Mouse (Mus musculus): Measurements from ENCODE around the gene Zfp948. TPM values are rescaled to one million over a fixed set of nuclear protein-coding genes. Genes with fewer than 3 reads are reported as not detected.
A peak's percentile ranks its signal among the peaks of the same experiment; 100 is the strongest.

Gene Zfp948
- polyA plus RNA-seq (2014; fragmentation: Nextera tagmentation; extraction: Ambion mirVana), result 25.3 and 26.6 TPM in 2 replicates

GRCm38 (mm10) chr17:21566728-21567349, at the start of gene Zfp948:
Gene Zfp948, plus strand, starts transcription at chr17:21567008.
- Histone ChIP-seq H3K4me3 (ENCODE audit: low read depth, low read length) (peak within 1 kb of the TSS; percentile 47), H3K27ac (ENCODE audit: low read length) (peak within 1 kb of the TSS; percentile 82), H3K4me2 (replicated peaks; ENCODE audit: low read depth, low read length) (peak within 1 kb of the TSS; percentile 41), H3K9me3 (ENCODE audit: control insufficient read depth, low read depth, low read length) (no peaks in the 10 kb centered on the region), H3K4me1 (ENCODE audit: control insufficient read depth, insufficient read depth, low read length) (peaks cover 5% of the 10 kb centered on the region; the same call in 1 of the 2 replicates), H3K36me3 (ENCODE audit: control insufficient read depth, insufficient read depth, low read length) (no peaks in the 10 kb centered on the region), H3K9ac (replicated peaks; ENCODE audit: low read depth, low read length) (peak within 1 kb of the TSS; percentile 25), H3K27me3 (ENCODE audit: control insufficient read depth, insufficient read depth, low read length) (no peaks in the 10 kb centered on the region)
- peak; percentile 96 for ATAC-seq (ENCODE audit: insufficient number of reproducible peaks, insufficient read depth, low FRiP score, low read depth)
- under 1% methylated on average over 29 of the region's 29 CpGs for WGBS

- WGBS, result 33% methylated on average over 4 of the region's 4 CpGs
- peak overlapping the region; percentile 67 for H3K4me2 ChIP-seq (replicated peaks; ENCODE audit: low read depth, low read length)
- H3K27me3 ChIP-seq (ENCODE audit: control insufficient read depth, insufficient read depth, low read length), result no peaks in the 10 kb centered on the region
- peak overlapping the region; percentile 92 for H3K27ac ChIP-seq (ENCODE audit: low read length)
- 0 out of 2 replicates have a peak, but pooled peaks cover 4% of the 10 kb centered on the region for H3K4me1 ChIP-seq (ENCODE audit: control insufficient read depth, insufficient read depth, low read length)
- no peak for ATAC-seq (ENCODE audit: insufficient number of reproducible peaks, insufficient read depth, low FRiP score, low read depth)
- H3K36me3 ChIP-seq (ENCODE audit: control insufficient read depth, insufficient read depth, low read length), result no peaks in the 10 kb centered on the region; the same call in 1 of the 2 replicates
- no peaks in the 10 kb centered on the region for H3K9me3 ChIP-seq (ENCODE audit: control insufficient read depth, low read depth, low read length)
- H3K9ac ChIP-seq (replicated peaks; ENCODE audit: low read depth, low read length), result peak overlapping the region; percentile 67; the same call in 1 of the 2 replicates
- peak overlapping the region; percentile 45 for H3K4me3 ChIP-seq (ENCODE audit: low read depth, low read length)
Measured at GRCm38 (mm10) chr17:21517130-21517671, 49.6 kb upstream of the Zfp948 start.

- no peaks in the 10 kb centered on the region for H3K27me3 ChIP-seq (ENCODE audit: control insufficient read depth, insufficient read depth, low read length)
- no peak overlapping the region for H3K4me2 ChIP-seq (replicated peaks; ENCODE audit: low read depth, low read length)
Measured at GRCm38 (mm10) chr17:21526270-21526669, 40.5 kb upstream of the Zfp948 start.

GRCm38 (mm10) chr17:21530645-21531330, 36.0 kb upstream of the Zfp948 start:
- no peak overlapping the region for H3K9ac ChIP-seq (replicated peaks; ENCODE audit: low read depth, low read length)
- no peak overlapping the region for H3K4me3 ChIP-seq (ENCODE audit: low read depth, low read length)
- peaks cover 10% of the 10 kb centered on the region; the same call in 1 of the 2 replicates for H3K4me1 ChIP-seq (ENCODE audit: control insufficient read depth, insufficient read depth, low read length)
- H3K36me3 ChIP-seq (ENCODE audit: control insufficient read depth, insufficient read depth, low read length), result no peaks in the 10 kb centered on the region
- no peaks in the 10 kb centered on the region for H3K27me3 ChIP-seq (ENCODE audit: control insufficient read depth, insufficient read depth, low read length)
- WGBS, result 71% methylated on average over 5 of the region's 5 CpGs
- H3K27ac ChIP-seq (ENCODE audit: low read length), result no peak overlapping the region
- ATAC-seq (ENCODE audit: insufficient number of reproducible peaks, insufficient read depth, low FRiP score, low read depth), result no peak
- no peaks in the 10 kb centered on the region for H3K9me3 ChIP-seq (ENCODE audit: control insufficient read depth, low read depth, low read length)
- H3K4me2 ChIP-seq (replicated peaks; ENCODE audit: low read depth, low read length), result no peak overlapping the region

More at GRCm38 (mm10) chr17:21526270-21526669, 40.5 kb upstream of the Zfp948 start:
- Histone ChIP-seq H3K9me3 (ENCODE audit: control insufficient read depth, low read depth, low read length) (no peaks in the 10 kb centered on the region), H3K4me1 (ENCODE audit: control insufficient read depth, insufficient read depth, low read length) (no peaks in the 10 kb centered on the region; the same call in 1 of the 2 replicates), H3K9ac (replicated peaks; ENCODE audit: low read depth, low read length) (no peak overlapping the region), H3K36me3 (ENCODE audit: control insufficient read depth, insufficient read depth, low read length) (no peaks in the 10 kb centered on the region), H3K4me3 (ENCODE audit: low read depth, low read length) (no peak overlapping the region), H3K27ac (ENCODE audit: low read length) (no peak overlapping the region)
- ATAC-seq (ENCODE audit: insufficient number of reproducible peaks, insufficient read depth, low FRiP score, low read depth), result no peak

GRCm38 (mm10) chr17:21531621-21532020, 35.2 kb upstream of the Zfp948 start:
- no peaks in the 10 kb centered on the region for H3K36me3 ChIP-seq (ENCODE audit: control insufficient read depth, insufficient read depth, low read length)
- peak overlapping the region; percentile 69 for H3K4me2 ChIP-seq (replicated peaks; ENCODE audit: low read depth, low read length)
- H3K9me3 ChIP-seq (ENCODE audit: control insufficient read depth, low read depth, low read length), result no peaks in the 10 kb centered on the region
- ATAC-seq (ENCODE audit: insufficient number of reproducible peaks, insufficient read depth, low FRiP score, low read depth), result peak; percentile 1; the same call in 1 of the 2 replicates
- 66% methylated on average over 5 of the region's 5 CpGs for WGBS
- H3K9ac ChIP-seq (replicated peaks; ENCODE audit: low read depth, low read length), result 0 out of 2 replicates have a peak overlapping the region, but pooled peaks have one; percentile 88
- H3K27me3 ChIP-seq (ENCODE audit: control insufficient read depth, insufficient read depth, low read length), result no peaks in the 10 kb centered on the region
- H3K4me3 ChIP-seq (ENCODE audit: low read depth, low read length), result peak overlapping the region; percentile 67
- peaks cover 10% of the 10 kb centered on the region; the same call in 1 of the 2 replicates for H3K4me1 ChIP-seq (ENCODE audit: control insufficient read depth, insufficient read depth, low read length)
- H3K27ac ChIP-seq (ENCODE audit: low read length), result peak overlapping the region; percentile 97

GRCm38 (mm10) chr17:21532101-21532951, 34.5 kb upstream of the Zfp948 start:
- 1% methylated on average over 52 of the region's 54 CpGs for WGBS
- peak overlapping the region; percentile 97 for H3K27ac ChIP-seq (ENCODE audit: low read length)
- ATAC-seq (ENCODE audit: insufficient number of reproducible peaks, insufficient read depth, low FRiP score, low read depth), result peak; percentile 88
- peak overlapping the region; percentile 69 for H3K4me2 ChIP-seq (replicated peaks; ENCODE audit: low read depth, low read length)
- no peaks in the 10 kb centered on the region for H3K9me3 ChIP-seq (ENCODE audit: control insufficient read depth, low read depth, low read length)
- H3K36me3 ChIP-seq (ENCODE audit: control insufficient read depth, insufficient read depth, low read length), result no peaks in the 10 kb centered on the region
- no peaks in the 10 kb centered on the region for H3K27me3 ChIP-seq (ENCODE audit: control insufficient read depth, insufficient read depth, low read length)
- peaks cover 10% of the 10 kb centered on the region; the same call in 1 of the 2 replicates for H3K4me1 ChIP-seq (ENCODE audit: control insufficient read depth, insufficient read depth, low read length)
- peak overlapping the region; percentile 88 for H3K9ac ChIP-seq (replicated peaks; ENCODE audit: low read depth, low read length)
- H3K4me3 ChIP-seq (ENCODE audit: low read depth, low read length), result peak overlapping the region; percentile 67

- H3K4me2 ChIP-seq (replicated peaks; ENCODE audit: low read depth, low read length), result no peak overlapping the region
- H3K9ac ChIP-seq (replicated peaks; ENCODE audit: low read depth, low read length), result no peak overlapping the region
- no peaks in the 10 kb centered on the region for H3K27me3 ChIP-seq (ENCODE audit: control insufficient read depth, insufficient read depth, low read length)
- peaks cover 10% of the 10 kb centered on the region; the same call in 1 of the 2 replicates for H3K4me1 ChIP-seq (ENCODE audit: control insufficient read depth, insufficient read depth, low read length)
- H3K9me3 ChIP-seq (ENCODE audit: control insufficient read depth, low read depth, low read length), result no peaks in the 10 kb centered on the region
- 0 out of 2 replicates have a peak overlapping the region, but pooled peaks have one; percentile 6 for H3K27ac ChIP-seq (ENCODE audit: low read length)
- no peak for ATAC-seq (ENCODE audit: insufficient number of reproducible peaks, insufficient read depth, low FRiP score, low read depth)
- no peak overlapping the region for H3K4me3 ChIP-seq (ENCODE audit: low read depth, low read length)
- no peaks in the 10 kb centered on the region for H3K36me3 ChIP-seq (ENCODE audit: control insufficient read depth, insufficient read depth, low read length)
- 93% methylated on average over 1 of the region's 1 CpGs for WGBS
Measured at GRCm38 (mm10) chr17:21533961-21534360, 32.8 kb upstream of the Zfp948 start.

Data from stomach, embryonic 14.5 days (tissue).